Comparison of ENCODE assay signal across 19 mouse cellular contexts in genomic region chr8:125957994-125958368, GRCm38 (mm10). TPM values are rescaled to one million over a fixed set of nuclear protein-coding genes. Genes with fewer than 3 reads are reported as not detected.
"Had no signal": no experiment of that assay in that cellular context is flagged by ENCODE, and none has a peak within 500 bp of the region (broad histone marks: within the 10 kb centered on the region; RNA-seq: fewer than 3 reads in every experiment).

No protein-coding gene starts in this region.

- H3K36me3 ChIP-seq: liver, embryonic 12.5 days; midbrain, embryonic 12.5 days; neural tube, embryonic 13.5 days; neural tube, embryonic 15.5 days had no signal

- H3K27ac ChIP-seq: liver, embryonic 12.5 days; liver, embryonic 14.5 days; midbrain, embryonic 12.5 days; neural tube, embryonic 13.5 days; neural tube, embryonic 15.5 days had no signal

- H3K9ac ChIP-seq: liver, embryonic 12.5 days; liver, embryonic 14.5 days; midbrain, embryonic 12.5 days; neural tube, embryonic 13.5 days; neural tube, embryonic 15.5 days had no signal

- ATAC-seq: liver, embryonic 12.5 days; midbrain, embryonic 16.5 days had no signal

- H3K4me2 ChIP-seq: liver, embryonic 12.5 days; midbrain, embryonic 12.5 days; neural tube, embryonic 13.5 days; neural tube, embryonic 15.5 days had no signal

- H3K4me1 ChIP-seq: liver, embryonic 12.5 days; midbrain, embryonic 12.5 days had no signal

- H3K9me3 ChIP-seq: neural tube, embryonic 13.5 days; neural tube, embryonic 15.5 days had no signal

- H3K4me3 ChIP-seq: liver, embryonic 12.5 days; midbrain, embryonic 12.5 days; myocyte; neural tube, embryonic 13.5 days; neural tube, embryonic 15.5 days had no signal

- DNase-seq: lung, postnatal 14 days; lung, postnatal 36 days; midbrain, embryonic 14.5 days; right cerebral cortex, adult 18-20 months; right cerebral cortex, postnatal 25 days; right cerebral cortex, postnatal 4 days; spleen, adult 18-20 months; thymus, adult 18-20 months; thymus, postnatal 14 days; thymus, postnatal 36 days had no signal

RNA-seq across cellular contexts. Expression of gene Kcnk1, which starts 37.0 kb away (rescaled TPM):
- polyA plus RNA-seq: myocyte had no signal

RNA-seq across cellular contexts. Expression of gene Map3k21, which starts 47.7 kb away (rescaled TPM):
- polyA plus RNA-seq: myocyte; neural tube, embryonic 11.5 days; thymus, postnatal 0 days had no signal
